Mouse (Mus musculus) ES-Bruce4 (cell line): ENCODE results near the gene Gm12166.

Experiments
- EP300 ChIP-seq: IDR thresholded peaks from 2 replicates; pipeline ENCODE4 v1.6.1; 2011; ENCODE audit warnings: low read depth, low read length; ENCODE audit not compliant: insufficient read depth
- POLR2A ChIP-seq: IDR thresholded peaks from one replicate; pipeline ENCODE4 v1.8.1; 2011; ENCODE audit warnings: low read length; ENCODE audit not compliant: insufficient read depth

- TF ChIP-seq POLR2A, result no peak
- TF ChIP-seq EP300, result no peak
Observed at GRCm38 (mm10) chr11:46086446-46086845, 34.3 kb upstream of the Gm12166 start.
